Mouse (Mus musculus) liver, embryonic 14.5 days (tissue): ENCODE measurements around the gene Ston2. TPM values are rescaled to one million over a fixed set of nuclear protein-coding genes. Genes with fewer than 3 reads are reported as not detected.

ENCODE experiments used
- ATAC-seq: fragments of 200-750 bp; cut with Nextera tagmentation; 2 replicates; pipeline ENCODE4 v1.8.0; 2017; ENCODE audit warnings: moderate number of reproducible peaks, mild to moderate bottlenecking, moderate library complexity; ENCODE audit not compliant: insufficient read depth
- DNase-seq, 3 experiments: peaks; one replicate each; pipeline ENCODE4 v3.0.0-alpha.2; 2012 to 2013; ENCODE audit warnings: low read depth in 3 of 3, low spot score in 3 of 3
- H3K27ac ChIP-seq: fragments of 300-500 bp; sonication (generic); 2 replicates; pipeline ENCODE4 v1.5.1; 2014; ENCODE audit warnings: moderate library complexity, mild to moderate bottlenecking, control low read depth, inconsistent platforms
- H3K27me3 ChIP-seq: fragments of 300-500 bp; sonication (generic); 2 replicates; pipeline ENCODE4 v1.6.1; 2014; ENCODE audit warnings: mild to moderate bottlenecking, low read length, moderate library complexity; ENCODE audit not compliant: control insufficient read depth, insufficient read depth
- H3K36me3 ChIP-seq: fragments of 300-500 bp; sonication (generic); replicated peaks from 2 replicates; pipeline ENCODE4 v1.6.1; 2014; ENCODE audit warnings: low read depth; ENCODE audit not compliant: control insufficient read depth, insufficient read depth
- H3K4me1 ChIP-seq, 2 experiments: fragments of 200-500 bp in 1 of 2; fragments of 300-500 bp in 1 of 2; sonication (generic) in 1 of 2; replicated peaks; 2 replicates each; pipeline ENCODE4 v1.6.1; 2012 to 2014; ENCODE audit warnings: antibody characterized with exemption in 1 of 2, inconsistent platforms in 1 of 2, low read length in 1 of 2; ENCODE audit not compliant: control insufficient read depth in 2 of 2, insufficient read depth in 2 of 2
- H3K4me2 ChIP-seq: fragments of 300-500 bp; sonication (generic); 2 replicates; pipeline ENCODE4 v1.6.1; 2014; ENCODE audit warnings: low read depth, mild to moderate bottlenecking, control low read depth, moderate library complexity
- H3K4me3 ChIP-seq, 2 experiments: fragments of 200-500 bp in 1 of 2; fragments of 300-500 bp in 1 of 2; sonication (generic) in 1 of 2; 2 replicates each; pipeline ENCODE4 v1.5.1; 2012 to 2014; ENCODE audit warnings: low read depth in 2 of 2, low read length in 2 of 2, mild to moderate bottlenecking in 2 of 2, control low read depth in 1 of 2, inconsistent platforms in 1 of 2, moderate library complexity in 1 of 2; ENCODE audit not compliant: insufficient read depth in 1 of 2
- H3K9ac ChIP-seq: fragments of 300-500 bp; sonication (generic); replicated peaks from 2 replicates; pipeline ENCODE4 v1.6.1; 2014; ENCODE audit warnings: mild to moderate bottlenecking, control low read depth, moderate library complexity
- H3K9me3 ChIP-seq: fragments of 300-500 bp; sonication (generic); 2 replicates; pipeline ENCODE4 v1.6.1; 2016; ENCODE audit warnings: low read length, mixed read lengths; ENCODE audit not compliant: control insufficient read depth
- CTCF ChIP-seq: IDR thresholded peaks from 2 replicates; pipeline ENCODE4 v1.5.1; 2016; ENCODE audit warnings: antibody characterized with exemption, low read depth, control low read depth
- EP300 ChIP-seq: IDR thresholded peaks from 2 replicates; pipeline ENCODE4 v1.6.1; 2016; ENCODE audit warnings: antibody characterized with exemption, low read depth
- WGBS: fragments of 180-500 bp; shearing (Covaris S2); extraction: QIAGEN DNeasy Blood & Tissue Kit; methylation state at CpG from one replicate; pipeline ENCODE4 v1.1.7; 2014; ENCODE audit not compliant: insufficient replicate concordance; 5-methylcytosine and 5-hydroxymethylcytosine counted together
- polyA plus RNA-seq, 2 experiments: library from polyadenylated mRNA; depleted of rRNA in 1 of 2; stranded (reverse) in 1 of 2; unstranded in 1 of 2; fragments of >200 nt; fragmentation: Nextera tagmentation in 1 of 2; extraction: Ambion mirVana in 1 of 2; gene quantifications; 2 replicates each; pipeline versions ENCODE4 v1.2.1 to v1.2.3; 2012 to 2014

The Ston2 gene
- polyA plus RNA-seq, 2 experiments: 15.4 to 26.6 TPM

GRCm38 (mm10) chr12:91607678-91608077, 180.5 kb downstream of the Ston2 start:
- H3K4me1 ChIP-seq: no peaks in the 10 kb centered on the region
- no peak overlapping the region for H3K4me2 ChIP-seq
- ATAC-seq (no peak), DNase-seq (no peak)
- TF ChIP-seq CTCF: no peak
- TF ChIP-seq EP300: no peak
- no peaks in the 10 kb centered on the region for H3K36me3 ChIP-seq
- H3K9me3 ChIP-seq: no peaks in the 10 kb centered on the region
- H3K4me3 ChIP-seq: no peak overlapping the region
- no peaks in the 10 kb centered on the region for H3K27me3 ChIP-seq
- H3K27ac ChIP-seq: no peak overlapping the region
- H3K9ac ChIP-seq: no peak overlapping the region
- WGBS: 59% methylated on average over 7 of the region's 7 CpGs

- no peak for TF ChIP-seq CTCF
- no peak for TF ChIP-seq EP300
- H3K27ac ChIP-seq: no peak overlapping the region
- no peak for DNase-seq
- no peak overlapping the region for H3K4me3 ChIP-seq
- WGBS: 66% methylated on average over 13 of the region's 13 CpGs
- no peaks in the 10 kb centered on the region for H3K27me3 ChIP-seq
- no peak overlapping the region for H3K4me2 ChIP-seq
- no peak for ATAC-seq
- H3K4me1 ChIP-seq: no peaks in the 10 kb centered on the region
- no peaks in the 10 kb centered on the region for H3K9me3 ChIP-seq
- H3K36me3 ChIP-seq: no peaks in the 10 kb centered on the region
- no peak overlapping the region for H3K9ac ChIP-seq
Measured at GRCm38 (mm10) chr12:91606651-91607050, 181.5 kb downstream of the Ston2 start.

GRCm38 (mm10) chr12:91604600-91604999, 183.6 kb downstream of the Ston2 start:
- ATAC-seq: no peak
- Histone ChIP-seq H3K4me2 (no peak overlapping the region), H3K4me3 (no peak overlapping the region), H3K27me3 (no peaks in the 10 kb centered on the region), H3K4me1 (no peaks in the 10 kb centered on the region), H3K27ac (no peak overlapping the region), H3K36me3 (no peaks in the 10 kb centered on the region), H3K9ac (no peak overlapping the region), H3K9me3 (no peaks in the 10 kb centered on the region)
- TF ChIP-seq EP300: no peak
- no peak for TF ChIP-seq CTCF
- no peak for DNase-seq
- 39% methylated on average over 6 of the region's 6 CpGs for WGBS

GRCm38 (mm10) chr12:91592128-91592527, 196.1 kb downstream of the Ston2 start:
- Histone ChIP-seq H3K27me3 (no peaks in the 10 kb centered on the region), H3K36me3 (no peaks in the 10 kb centered on the region), H3K4me3 (no peak overlapping the region), H3K4me1 (peaks cover 9 to 12% of the 10 kb centered on the region in 2 experiments), H3K9ac (no peak overlapping the region), H3K27ac (no peak overlapping the region), H3K4me2 (no peak overlapping the region), H3K9me3 (no peaks in the 10 kb centered on the region)
- no peak for TF ChIP-seq CTCF
- no peak for ATAC-seq
- DNase-seq: no peak
- 70% methylated on average over 3 of the region's 3 CpGs for WGBS

GRCm38 (mm10) chr12:91591191-91591590, 197.0 kb downstream of the Ston2 start:
- Histone ChIP-seq H3K4me1 (peaks cover 13 to 15% of the 10 kb centered on the region in 2 experiments), H3K4me2 (peak overlapping the region; percentile 85), H3K36me3 (no peaks in the 10 kb centered on the region), H3K9me3 (no peaks in the 10 kb centered on the region), H3K9ac (peak overlapping the region; percentile 90), H3K27me3 (no peaks in the 10 kb centered on the region), H3K4me3 (peak overlapping the region; percentile 49 to 84; a peak in 3 of 4 replicates), H3K27ac (peak overlapping the region; percentile 86)
- DNase-seq (no peak), ATAC-seq (no peak)
- TF ChIP-seq CTCF (no peak), EP300 (no peak)
- 81% methylated on average over 1 of the region's 1 CpGs for WGBS
